Mouse (Mus musculus) ES-CJ7 (cell line): ENCODE measurements around the gene Kif26a.
A peak's percentile ranks its signal among the peaks of the same experiment; 100 is the strongest.

ENCODE experiments used
- DNase-seq: peaks from one replicate; pipeline ENCODE4 v3.0.0; 2011; ENCODE audit warnings: low read depth, low spot score

Kif26a gene

GRCm38 (mm10) chr12:112145875-112146651, at the start of gene Kif26a:
Kif26a (plus strand) TSS chr12:112146208.
- DNase-seq, result peak; percentile 86

DNA sequence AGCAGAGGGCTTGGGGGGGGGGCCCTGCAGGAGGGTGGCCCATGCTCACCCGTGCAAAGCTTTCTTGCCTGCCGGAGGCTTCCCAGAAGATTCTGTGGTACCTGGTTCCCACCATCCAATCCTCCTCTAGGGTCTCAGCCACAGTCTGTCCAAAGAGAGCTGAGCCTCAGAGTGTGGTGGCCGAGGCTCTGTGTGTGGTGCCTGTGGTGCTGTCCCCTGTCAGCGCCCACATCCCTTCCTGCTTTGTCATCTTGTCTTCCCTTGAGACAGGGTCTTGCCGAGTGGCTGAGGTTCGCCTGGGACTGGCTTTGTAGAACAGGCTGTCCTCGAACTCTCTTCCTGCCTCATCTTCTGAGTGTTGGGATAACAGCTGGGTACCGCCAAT, 49.3 kb upstream of the Kif26a start:
- no peak for DNase-seq

DNA sequence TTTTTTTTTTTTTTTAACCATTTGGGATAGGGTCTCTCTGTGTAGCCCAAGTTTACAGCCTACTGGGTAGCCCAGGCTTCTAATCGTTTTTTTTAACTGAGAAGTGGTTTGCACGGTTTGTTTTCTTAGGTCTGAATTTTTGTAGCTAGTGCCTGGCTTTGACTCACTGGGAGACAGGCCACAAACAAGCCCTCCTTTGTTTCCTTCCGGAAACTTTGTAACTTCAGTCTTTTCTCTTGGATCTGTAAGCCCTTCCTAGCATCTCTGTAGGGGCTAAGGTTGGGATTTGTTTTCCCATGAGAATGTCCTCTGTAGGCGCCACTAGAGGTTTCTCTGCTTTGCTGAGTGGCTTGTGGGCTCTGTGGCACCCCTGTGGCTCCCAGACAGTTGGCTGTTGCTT, 45.9 kb upstream of the Kif26a start:
- no peak for DNase-seq

GRCm38 (mm10) chr12:112101045-112101444, 45.0 kb upstream of the Kif26a start:
- no peak for DNase-seq

- no peak for DNase-seq
These were observed 42.8 kb upstream of the Kif26a start for GRCm38 (mm10) chr12:112103179-112103578.

- no peak for DNase-seq
These were observed 41.1 kb upstream of the Kif26a start for GRCm38 (mm10) chr12:112104890-112105289.

DNA sequence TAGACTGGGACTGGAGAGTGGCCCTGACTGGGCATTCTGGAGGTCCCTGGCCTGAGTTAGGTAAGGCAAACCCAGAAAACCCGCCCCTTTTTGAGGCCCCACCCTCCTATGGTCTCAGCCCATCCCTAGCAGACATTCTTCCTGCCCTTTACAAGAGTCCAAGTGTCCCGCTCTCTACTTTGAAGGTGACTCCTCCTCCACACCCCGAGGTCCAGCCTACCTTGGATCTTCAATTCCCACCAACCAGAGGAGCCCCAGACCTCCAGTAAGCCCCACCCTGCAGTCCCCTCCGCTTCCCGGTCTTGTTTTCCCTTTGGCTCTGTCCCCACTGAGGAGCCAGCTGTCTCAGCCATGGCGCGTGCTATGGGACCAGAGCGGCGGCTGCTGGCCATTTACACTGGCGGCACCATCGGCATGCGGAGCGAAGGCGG, 39.5 kb upstream of the Kif26a start, which contains the start of gene Aspg:
Gene Aspg, plus strand, starts transcription at position 139 of the 431 bp plus-strand sequence.
- DNase-seq, result peak; percentile 84

GRCm38 (mm10) chr12:112107685-112108084, 38.3 kb upstream of the Kif26a start:
- no peak for DNase-seq

GRCm38 (mm10) chr12:112108696-112109445, 37.1 kb upstream of the Kif26a start:
- no peak for DNase-seq

DNA sequence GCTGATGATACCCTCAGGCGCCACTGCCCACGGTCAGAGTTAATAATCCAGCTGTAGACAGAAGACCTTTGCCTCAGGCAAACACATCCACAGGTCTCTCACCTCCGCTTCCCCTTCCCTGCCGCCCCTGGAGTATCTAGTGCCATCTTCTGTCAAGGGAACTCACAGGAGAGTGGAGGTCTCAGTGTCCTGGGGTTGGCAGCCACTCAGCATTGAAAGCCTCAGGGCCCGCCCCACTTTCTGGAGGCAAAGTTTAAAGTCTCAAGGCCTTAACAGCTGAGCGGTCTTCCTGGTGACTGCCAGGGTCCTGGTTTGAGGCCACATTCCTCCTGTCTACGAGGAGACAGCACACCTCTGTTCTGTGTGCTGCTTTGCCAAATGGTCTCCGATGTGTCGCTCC, 36.3 kb upstream of the Kif26a start:
- no peak for DNase-seq

DNA sequence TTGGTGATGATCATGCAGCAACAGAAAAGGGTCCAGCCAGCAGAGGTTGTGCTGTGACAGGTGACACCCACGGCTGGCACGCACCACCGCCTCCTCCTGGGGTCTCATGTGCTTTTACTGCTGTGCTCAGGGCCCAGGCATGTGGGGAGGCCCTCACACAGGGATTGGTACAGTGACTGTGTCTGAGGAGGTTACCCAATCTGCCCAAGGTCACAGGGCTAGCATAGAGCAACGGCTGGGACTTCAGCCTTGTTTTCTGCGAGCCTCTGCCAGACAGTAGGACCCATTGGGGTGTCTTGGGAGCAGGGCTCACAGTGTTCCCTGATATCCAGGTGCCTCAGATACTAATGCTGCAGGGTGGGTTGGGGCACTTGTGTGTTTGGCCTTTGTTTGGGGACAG, 34.7 kb upstream of the Kif26a start:
- DNase-seq, result no peak

DNA sequence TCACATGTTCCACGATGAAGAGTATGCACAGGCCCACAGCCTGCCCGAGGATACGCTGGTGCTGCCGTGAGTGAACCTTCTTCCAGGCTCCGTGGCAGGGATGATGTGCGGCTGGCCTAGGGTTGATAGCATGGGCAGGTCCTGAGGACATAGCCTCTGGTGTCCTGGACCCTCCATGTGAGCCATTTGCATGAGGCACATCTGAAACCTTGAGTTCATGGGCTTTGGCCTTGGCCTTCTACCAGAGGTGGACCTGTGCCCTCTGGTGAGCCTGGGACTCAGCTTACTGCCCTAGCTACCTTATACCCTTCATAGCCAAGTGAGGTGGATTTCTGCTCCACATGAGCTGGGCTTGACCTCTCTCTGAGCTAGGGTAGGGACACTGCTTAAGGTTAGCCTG, 33.8 kb upstream of the Kif26a start:
- DNase-seq, result no peak

DNA sequence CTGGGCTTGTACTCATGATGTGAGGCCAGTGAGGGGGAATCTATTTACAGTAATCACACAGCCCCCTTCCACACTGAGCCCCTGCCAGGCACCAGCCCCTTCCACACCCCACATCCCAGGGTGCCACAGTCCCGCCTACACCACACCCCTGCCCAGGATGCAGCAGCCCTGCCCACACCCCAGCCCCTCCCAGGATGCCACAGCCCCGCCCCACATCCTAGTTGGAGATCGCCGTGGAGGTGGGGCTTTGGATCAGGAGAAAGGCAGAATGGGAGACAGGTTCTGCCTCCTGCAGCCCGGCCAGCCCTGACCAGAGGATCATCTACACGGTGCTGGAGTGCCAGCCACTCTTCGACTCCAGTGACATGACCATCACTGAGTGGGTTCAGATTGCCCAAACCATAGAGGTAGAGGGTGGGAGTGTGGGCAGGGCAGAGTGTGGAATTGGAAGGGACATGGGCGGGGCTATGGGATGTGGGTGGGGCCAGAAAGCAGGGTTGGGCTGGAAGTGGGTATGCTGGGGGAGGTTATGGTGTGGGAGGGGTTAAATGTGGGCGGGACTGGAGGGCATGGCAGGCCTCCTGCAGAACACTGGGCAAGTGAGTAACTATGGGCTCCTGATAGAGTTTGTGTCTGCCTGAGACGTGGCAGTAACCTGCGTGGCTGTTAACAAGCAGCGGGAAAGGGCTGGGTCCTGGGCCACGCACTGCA, 33.2 kb upstream of the Kif26a start:
- peak; percentile 74 for DNase-seq

- peak; percentile 70 for DNase-seq
These were observed 32.3 kb upstream of the Kif26a start for GRCm38 (mm10) chr12:112113710-112114109.

- no peak for DNase-seq
These were observed 29.0 kb upstream of the Kif26a start for GRCm38 (mm10) chr12:112117006-112117405.

GRCm38 (mm10) chr12:112117649-112118048, 28.4 kb upstream of the Kif26a start:
- DNase-seq, result no peak

- DNase-seq, result no peak
These were observed 24.8 kb upstream of the Kif26a start for GRCm38 (mm10) chr12:112121188-112121587.

DNA sequence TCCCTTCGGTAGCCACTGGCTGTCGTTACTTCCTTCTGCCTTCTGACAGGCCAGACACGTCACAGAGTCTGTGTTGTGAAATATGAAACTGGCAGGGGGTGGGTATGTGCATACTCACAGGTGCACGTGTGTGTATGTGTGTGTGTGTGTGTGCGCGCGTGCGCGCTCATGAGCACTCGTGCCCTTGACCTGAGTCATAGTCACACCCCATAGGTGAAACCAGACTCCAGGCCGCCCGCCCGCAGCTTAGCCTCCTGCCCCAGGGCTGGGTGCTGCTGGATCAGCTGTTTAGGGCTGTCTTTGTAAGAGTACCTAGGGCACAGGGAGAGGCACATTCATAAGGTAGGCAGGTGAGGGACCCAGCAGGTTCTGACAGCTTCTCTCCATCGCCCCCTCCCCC, 20.1 kb upstream of the Kif26a start:
- no peak for DNase-seq

- no peak for DNase-seq
These were observed 18.9 kb upstream of the Kif26a start for GRCm38 (mm10) chr12:112126931-112127635.

GRCm38 (mm10) chr12:112128526-112128925, 17.5 kb upstream of the Kif26a start:
- DNase-seq, result no peak

DNA sequence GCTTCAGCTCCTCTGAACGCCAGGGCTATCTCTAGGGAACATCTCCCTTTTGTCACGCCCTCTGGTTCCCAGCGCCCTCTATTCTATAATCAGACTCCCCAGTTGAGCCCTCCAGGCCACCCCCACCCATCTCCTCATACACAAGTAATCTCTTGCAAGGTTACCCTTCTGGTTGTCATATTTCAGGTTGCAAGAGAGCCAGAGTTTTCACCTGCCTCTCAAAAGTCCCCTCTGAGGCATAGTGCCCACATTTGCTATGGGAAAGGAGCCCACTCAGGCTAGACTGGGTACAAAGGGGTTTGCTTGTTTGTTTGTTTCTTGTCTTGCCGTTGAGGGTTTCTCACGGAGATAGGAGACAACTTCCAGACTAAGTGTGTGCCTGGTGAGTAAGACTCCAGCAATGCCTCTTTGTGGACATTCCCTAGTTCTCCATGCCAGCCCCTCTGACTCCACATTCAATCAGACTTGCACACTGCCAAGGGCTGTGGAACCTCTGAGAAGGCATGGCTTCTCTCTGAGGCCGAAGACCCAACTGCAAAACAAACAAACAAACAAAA, 16.6 kb upstream of the Kif26a start:
- DNase-seq, result no peak
